19 mouse cellular contexts compared by ENCODE assay signal in genomic region chr5:118837001-118837400, GRCm38 (mm10).
A peak's percentile ranks its signal among the peaks of the same experiment; 100 is the strongest.
DNase-seq lines count a peak whose midpoint lies in the region; ATAC-seq and TF ChIP-seq lines count a peak whose summit lies in the region.
"Had no signal": no experiment of that assay in that cellular context is flagged by ENCODE, and none has a peak within 500 bp of the region (broad histone marks: within the 10 kb centered on the region; RNA-seq: fewer than 3 reads in every experiment).

No protein-coding gene starts in this region.

- TF ChIP-seq EP300 in heart, adult 2 months (IDR thresholded peaks at IDR 0.05; ENCODE audit: insufficient read depth, low read depth, low read length) = no peak
- TF ChIP-seq EP300 in lung, postnatal 0 days (IDR thresholded peaks at IDR 0.05) = no peak

- no peak for ATAC-seq in lung, postnatal 0 days
- ATAC-seq in midbrain, embryonic 16.5 days = no peak
- ATAC-seq in forebrain, embryonic 16.5 days = no peak
- ATAC-seq: activated CD4-positive, CD25-positive, alpha-beta regulatory T cell, adult 4 months; forebrain, embryonic 13.5 days had no signal

- no peak overlapping the region for H3K9ac ChIP-seq in heart, adult 2 months (ENCODE audit: low read depth, low read length)
- no peak overlapping the region for H3K9ac ChIP-seq in lung, postnatal 0 days (replicated peaks; ENCODE audit: low read depth)
- H3K9ac ChIP-seq in midbrain, embryonic 16.5 days (ENCODE audit: low read depth, low read length) = no peak overlapping the region
- H3K9ac ChIP-seq in forebrain, embryonic 16.5 days (replicated peaks; ENCODE audit: low read depth, low read length) = no peak overlapping the region
- H3K9ac ChIP-seq: forebrain, embryonic 13.5 days; heart, embryonic 15.5 days; hindbrain, embryonic 15.5 days had no signal

- 48% methylated on average over 1 of the region's 1 CpGs for WGBS in heart, adult 2 months
- WGBS in lung, postnatal 0 days = 21% methylated on average over 1 of the region's 1 CpGs
- WGBS in lung, adult 2 months = 33% methylated on average over 1 of the region's 1 CpGs
- WGBS in midbrain, embryonic 16.5 days = 63% methylated on average over 1 of the region's 1 CpGs
- WGBS in forebrain, embryonic 16.5 days = 50% methylated on average over 1 of the region's 1 CpGs

- H3K4me2 ChIP-seq in lung, postnatal 0 days (replicated peaks; ENCODE audit: low read depth, low read length) = no peak overlapping the region
- no peak overlapping the region for H3K4me2 ChIP-seq in midbrain, embryonic 16.5 days (ENCODE audit: low read length)
- no peak overlapping the region for H3K4me2 ChIP-seq in forebrain, embryonic 16.5 days (ENCODE audit: low read length)
- H3K4me2 ChIP-seq: forebrain, embryonic 13.5 days; heart, embryonic 11.5 days; heart, embryonic 15.5 days; hindbrain, embryonic 15.5 days had no signal

- H3K4me3 ChIP-seq in heart, adult 2 months = no peak overlapping the region
- no peak overlapping the region for H3K4me3 ChIP-seq in lung, postnatal 0 days (ENCODE audit: low read depth, low read length)
- no peak overlapping the region for H3K4me3 ChIP-seq in lung, adult 2 months (replicated peaks; ENCODE audit: extremely low read depth, low read depth, low read length)
- H3K4me3 ChIP-seq in midbrain, embryonic 16.5 days (ENCODE audit: low read depth, low read length) = no peak overlapping the region
- H3K4me3 ChIP-seq in forebrain, embryonic 16.5 days (replicated peaks; ENCODE audit: low read length) = no peak overlapping the region
- H3K4me3 ChIP-seq: embryonic facial prominence, embryonic 10.5 days; forebrain, embryonic 13.5 days; heart, embryonic 15.5 days; hindbrain, embryonic 15.5 days had no signal

- H3K79me2 ChIP-seq in heart, adult 2 months (replicated peaks; ENCODE audit: control insufficient read depth, insufficient read depth, low read length) = no peaks in the 10 kb centered on the region

- 0 out of 2 replicates have a peak, but pooled peaks have one; percentile 4 for TF ChIP-seq CTCF in heart, adult 2 months (IDR thresholded peaks at IDR 0.05)
- peak; percentile 12; the same call in 1 of the 2 replicates for TF ChIP-seq CTCF in lung, postnatal 0 days (IDR thresholded peaks at IDR 0.05)
- no peak for TF ChIP-seq CTCF in lung, adult 2 months (IDR thresholded peaks at IDR 0.05; ENCODE audit: insufficient read depth, low read length)

- H3K27me3 ChIP-seq in heart, adult 2 months (ENCODE audit: control insufficient read depth, insufficient read depth, low read length) = no peaks in the 10 kb centered on the region
- no peaks in the 10 kb centered on the region for H3K27me3 ChIP-seq in lung, postnatal 0 days (replicated peaks; ENCODE audit: insufficient read depth, low read length)
- no peaks in the 10 kb centered on the region for H3K27me3 ChIP-seq in midbrain, embryonic 16.5 days (ENCODE audit: control insufficient read depth, insufficient read depth, low read depth, low read length)
- H3K27me3 ChIP-seq in forebrain, embryonic 16.5 days (replicated peaks; ENCODE audit: control insufficient read depth, insufficient read depth, low read length) = no peaks in the 10 kb centered on the region
- H3K27me3 ChIP-seq: heart, embryonic 15.5 days; hindbrain, embryonic 15.5 days had no signal

- TF ChIP-seq POLR2A in heart, adult 2 months (IDR thresholded peaks at IDR 0.05; ENCODE audit: insufficient read depth, low read depth, low read length) = no peak
- TF ChIP-seq POLR2A in lung, adult 2 months (IDR thresholded peaks at IDR 0.05; ENCODE audit: borderline replicate concordance, extremely low read depth, low read depth, low read length) = no peak

- H3K36me3 ChIP-seq in heart, adult 2 months (ENCODE audit: control insufficient read depth, insufficient read depth, low read length) = no peaks in the 10 kb centered on the region
- no peaks in the 10 kb centered on the region for H3K36me3 ChIP-seq in lung, postnatal 0 days (ENCODE audit: insufficient read depth, low read length)
- H3K36me3 ChIP-seq in midbrain, embryonic 16.5 days (ENCODE audit: control insufficient read depth, insufficient read depth, low read length) = no peaks in the 10 kb centered on the region
- H3K36me3 ChIP-seq in forebrain, embryonic 16.5 days (ENCODE audit: control insufficient read depth, insufficient read depth) = no peaks in the 10 kb centered on the region
- H3K36me3 ChIP-seq: embryonic facial prominence, embryonic 10.5 days; G1E; heart, embryonic 15.5 days; hindbrain, embryonic 15.5 days had no signal

- H3K9me3 ChIP-seq in lung, postnatal 0 days (ENCODE audit: low read length) = no peaks in the 10 kb centered on the region
- H3K9me3 ChIP-seq in midbrain, embryonic 16.5 days (replicated peaks; ENCODE audit: control insufficient read depth, low read length, poor library complexity, severe bottlenecking) = no peaks in the 10 kb centered on the region
- H3K9me3 ChIP-seq in forebrain, embryonic 16.5 days (ENCODE audit: control insufficient read depth, low read length) = no peaks in the 10 kb centered on the region
- H3K9me3 ChIP-seq: embryonic facial prominence, embryonic 10.5 days; forebrain, embryonic 13.5 days; heart, embryonic 15.5 days; hindbrain, embryonic 15.5 days had no signal

- H3K27ac ChIP-seq in heart, adult 2 months = no peak overlapping the region
- no peak overlapping the region for H3K27ac ChIP-seq in lung, postnatal 0 days (ENCODE audit: low read length)
- no peak overlapping the region for H3K27ac ChIP-seq in midbrain, embryonic 16.5 days (ENCODE audit: low read length)
- no peak overlapping the region for H3K27ac ChIP-seq in forebrain, embryonic 16.5 days (ENCODE audit: low read length)
- H3K27ac ChIP-seq: embryonic facial prominence, embryonic 10.5 days; forebrain, embryonic 13.5 days; heart, embryonic 15.5 days; hindbrain, embryonic 15.5 days had no signal

- DNase-seq in heart, adult 2 months = no peak
- no peak for DNase-seq in heart, postnatal 36 days
- DNase-seq in lung, postnatal 0 days (ENCODE audit: low spot score) = no peak
- DNase-seq in lung, adult 2 months = no peak
- DNase-seq in R1 (ENCODE audit: low read depth, low spot score) = peak; percentile 65
- DNase-seq: cerebellum, adult 2 months; cerebellum, postnatal 10 days; gastrocnemius, postnatal 36 days; heart, adult 18-20 months; heart, postnatal 14 days had no signal

- intact Hi-C loops in heart, adult 2 months (cut with DNase I) = no loop called here
- intact Hi-C loops in heart, postnatal 36 days (cut with DNase I) = no loop called here

- H3K4me1 ChIP-seq in heart, adult 2 months (ENCODE audit: control insufficient read depth, insufficient read depth, low read length) = peaks cover 2% of the 10 kb centered on the region; the same call in 1 of the 2 replicates
- H3K4me1 ChIP-seq in lung, postnatal 0 days (ENCODE audit: insufficient read depth, low read depth, low read length) = no peaks in the 10 kb centered on the region
- H3K4me1 ChIP-seq in lung, adult 2 months (ENCODE audit: control insufficient read depth, insufficient read depth, low read length) = no peaks in the 10 kb centered on the region
- no peaks in the 10 kb centered on the region for H3K4me1 ChIP-seq in midbrain, embryonic 16.5 days (ENCODE audit: control insufficient read depth, insufficient read depth, low read length)
- no peaks in the 10 kb centered on the region for H3K4me1 ChIP-seq in forebrain, embryonic 16.5 days (replicated peaks; ENCODE audit: control insufficient read depth, insufficient read depth, low read length)
- H3K4me1 ChIP-seq: forebrain, embryonic 13.5 days; heart, embryonic 15.5 days; hindbrain, embryonic 15.5 days had no signal
